Mouse (Mus musculus) intestine, embryonic 15.5 days (tissue): ENCODE measurements around the gene Marcks. TPM values are rescaled to one million over a fixed set of nuclear protein-coding genes. Genes with fewer than 3 reads are reported as not detected.

Experiments
- ATAC-seq: fragments of 200-750 bp; cut with Nextera tagmentation; 2 replicates; pipeline ENCODE4 v1.8.0; 2017; ENCODE audit warnings: moderate TSS enrichment, moderate library complexity
- H3K27ac ChIP-seq: fragments of 300-500 bp; sonication (generic); 2 replicates; pipeline ENCODE4 v1.5.1; 2015; ENCODE audit warnings: mild to moderate bottlenecking, inconsistent platforms
- H3K27me3 ChIP-seq: fragments of 300-500 bp; sonication (generic); replicated peaks from 2 replicates; pipeline ENCODE4 v1.6.1; 2015; ENCODE audit warnings: inconsistent platforms
- H3K36me3 ChIP-seq: fragments of 300-500 bp; sonication (generic); 2 replicates; pipeline ENCODE4 v1.6.1; 2015; ENCODE audit warnings: inconsistent platforms
- H3K4me1 ChIP-seq: fragments of 300-500 bp; sonication (generic); replicated peaks from 2 replicates; pipeline ENCODE4 v1.6.1; 2015; ENCODE audit warnings: inconsistent platforms
- H3K4me2 ChIP-seq: fragments of 300-500 bp; sonication (generic); replicated peaks from 2 replicates; pipeline ENCODE4 v1.6.1; 2015; ENCODE audit warnings: mild to moderate bottlenecking, inconsistent platforms
- H3K4me3 ChIP-seq: fragments of 300-500 bp; sonication (generic); replicated peaks from 2 replicates; pipeline ENCODE4 v1.5.1; 2015; ENCODE audit warnings: inconsistent platforms
- H3K9ac ChIP-seq: fragments of 300-500 bp; sonication (generic); 2 replicates; pipeline ENCODE4 v1.6.1; 2015; ENCODE audit warnings: inconsistent platforms
- H3K9me3 ChIP-seq: fragments of 300-500 bp; sonication (generic); 2 replicates; pipeline ENCODE4 v1.6.1; 2016; ENCODE audit warnings: inconsistent platforms
- whole genome bisulfite sequencing: fragments of 180-500 bp; shearing (Covaris S2); methylation state at CpG from one replicate; pipeline ENCODE4 v1.1.7; 2015; 5-methylcytosine and 5-hydroxymethylcytosine counted together
- polyA plus RNA-seq: library from polyadenylated mRNA; unstranded; fragments of >200 nt; fragmentation: Nextera tagmentation; extraction: Ambion mirVana; gene quantifications from 2 replicates; pipeline ENCODE4 v1.2.1, GENCODE M21; 2015

Marcks gene
- polyA plus RNA-seq, 1 experiment from 2014 or later: 91.5 TPM

DNA sequence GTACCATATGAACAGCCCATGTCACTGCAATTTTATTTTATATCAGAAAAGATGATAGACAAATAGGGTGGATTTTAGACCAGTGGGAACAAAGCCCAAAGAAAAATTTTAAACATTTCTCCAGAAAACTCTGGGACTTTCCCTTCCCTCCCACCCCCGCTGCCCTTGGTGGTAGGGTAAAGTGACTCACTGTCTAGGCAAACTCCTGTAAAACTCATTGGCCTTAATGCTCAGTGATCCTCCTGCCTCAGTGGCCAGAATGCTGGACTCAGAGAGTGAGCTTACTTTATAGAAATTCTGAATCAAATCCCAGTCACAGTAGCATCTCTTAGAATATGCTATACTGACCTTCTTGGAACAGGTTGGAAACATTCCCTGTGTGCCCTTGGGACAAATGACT is 6.7 kb upstream of the Marcks start:
- WGBS: 93% methylated on average over 1 of the region's 1 CpGs
- Histone ChIP-seq H3K4me1 (no peaks in the 10 kb centered on the region; the same call in 1 of the 2 replicates), H3K4me3 (no peak overlapping the region), H3K4me2 (no peak overlapping the region), H3K27ac (no peak overlapping the region), H3K36me3 (no peaks in the 10 kb centered on the region), H3K9ac (no peak overlapping the region), H3K27me3 (no peaks in the 10 kb centered on the region), H3K9me3 (no peaks in the 10 kb centered on the region)
- ATAC-seq: no peak

DNA sequence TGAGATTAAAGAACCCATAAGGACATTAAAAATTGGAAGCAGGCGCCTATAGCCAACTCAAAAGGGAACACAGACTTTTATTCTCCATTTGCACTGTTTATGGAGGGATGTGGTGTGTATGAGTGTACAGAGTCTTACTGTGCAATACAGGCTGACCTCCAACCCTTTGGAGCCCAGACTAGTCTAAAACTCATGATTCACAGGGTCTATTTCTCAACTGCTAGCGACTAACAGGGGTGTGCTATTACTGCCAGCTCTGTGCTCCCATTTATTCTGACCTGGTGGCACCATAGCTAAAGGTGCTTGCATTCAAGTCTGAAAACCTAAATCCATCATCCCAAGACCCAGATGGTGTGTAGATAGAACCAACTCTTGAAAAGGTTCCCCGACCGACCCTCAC is 2.9 kb upstream of the Marcks start:
- Histone ChIP-seq H3K9ac (0 out of 2 replicates have a peak overlapping the region, but pooled peaks have one; percentile 85), H3K4me3 (peak overlapping the region; percentile 65), H3K4me1 (no peaks in the 10 kb centered on the region; the same call in 1 of the 2 replicates), H3K27me3 (no peaks in the 10 kb centered on the region), H3K9me3 (no peaks in the 10 kb centered on the region), H3K4me2 (peak overlapping the region; percentile 85), H3K27ac (peak overlapping the region; percentile 95), H3K36me3 (no peaks in the 10 kb centered on the region)
- ATAC-seq: no peak
- 67% methylated on average over 4 of the region's 4 CpGs for WGBS

DNA sequence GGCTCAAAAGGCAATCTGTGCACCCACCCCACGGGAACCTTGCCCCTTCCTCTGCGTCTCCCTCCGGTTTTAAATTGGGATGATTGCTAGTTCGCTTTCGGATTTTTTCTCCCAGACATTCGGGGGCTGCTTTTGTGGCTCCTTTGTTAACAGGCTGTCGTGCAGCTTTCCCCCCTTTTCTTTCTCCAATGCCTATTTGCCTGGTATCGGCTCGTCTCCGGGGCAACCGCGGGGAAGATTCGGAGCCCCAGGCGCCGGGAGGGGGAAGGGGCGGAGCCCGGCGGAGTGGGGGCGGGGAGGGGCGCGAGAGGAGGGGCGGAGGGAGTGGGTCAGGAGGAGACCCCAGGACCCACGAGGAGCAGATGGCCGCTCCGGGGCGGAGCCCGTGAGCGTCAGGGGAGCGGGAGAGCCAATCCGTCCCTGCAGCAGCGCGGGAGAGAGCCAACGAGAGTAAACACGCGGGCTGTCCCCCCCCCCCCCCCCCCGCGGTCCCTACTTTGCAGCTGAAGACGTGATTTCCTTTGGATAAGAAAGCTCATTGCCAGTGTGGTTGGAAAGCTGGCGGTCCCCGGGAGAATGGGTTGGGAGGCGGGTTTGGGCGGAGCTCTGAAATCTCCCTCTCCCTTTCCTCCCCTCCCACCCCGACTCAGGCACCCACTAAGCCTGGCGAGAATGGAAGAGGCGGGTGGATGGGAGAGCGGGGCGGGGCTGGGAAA is 2.2 kb upstream of the Marcks start:
- ATAC-seq: peak; percentile 82
- Histone ChIP-seq H3K4me3 (peak overlapping the region; percentile 65), H3K4me2 (peak overlapping the region; percentile 85), H3K9me3 (no peaks in the 10 kb centered on the region), H3K27me3 (no peaks in the 10 kb centered on the region), H3K4me1 (no peaks in the 10 kb centered on the region; the same call in 1 of the 2 replicates), H3K36me3 (no peaks in the 10 kb centered on the region), H3K9ac (peak overlapping the region; percentile 85), H3K27ac (peak overlapping the region; percentile 95)
- under 1% methylated on average over 46 of the region's 47 CpGs for WGBS

- Histone ChIP-seq H3K27me3 (no peaks in the 10 kb centered on the region), H3K27ac (peak overlapping the region; percentile 95), H3K9ac (peak overlapping the region; percentile 85), H3K36me3 (no peaks in the 10 kb centered on the region), H3K4me3 (peak overlapping the region; percentile 65), H3K9me3 (no peaks in the 10 kb centered on the region), H3K4me1 (no peaks in the 10 kb centered on the region; the same call in 1 of the 2 replicates), H3K4me2 (peak overlapping the region; percentile 85)
- no peak for ATAC-seq
- under 1% methylated on average over 24 of the region's 24 CpGs for WGBS
These were observed 1.5 kb upstream of the Marcks start for GRCm38 (mm10) chr10:37140166-37140735.

- Histone ChIP-seq H3K4me3 (peak overlapping the region; percentile 65), H3K4me2 (peak overlapping the region; percentile 85), H3K9ac (peak overlapping the region; percentile 85), H3K9me3 (no peaks in the 10 kb centered on the region), H3K27me3 (no peaks in the 10 kb centered on the region), H3K4me1 (no peaks in the 10 kb centered on the region; the same call in 1 of the 2 replicates), H3K27ac (peak overlapping the region; percentile 95), H3K36me3 (no peaks in the 10 kb centered on the region)
- under 1% methylated on average over 26 of the region's 26 CpGs for WGBS
- no peak for ATAC-seq
These were observed 884 bp upstream of the Marcks start for GRCm38 (mm10) chr10:37139443-37140165.

- Histone ChIP-seq H3K4me1 (no peaks in the 10 kb centered on the region; the same call in 1 of the 2 replicates), H3K36me3 (no peaks in the 10 kb centered on the region), H3K9ac (peak overlapping the region; percentile 85), H3K9me3 (no peaks in the 10 kb centered on the region), H3K4me3 (peak overlapping the region; percentile 65), H3K27ac (peak overlapping the region; percentile 95), H3K27me3 (no peaks in the 10 kb centered on the region), H3K4me2 (peak overlapping the region; percentile 85)
- WGBS: under 1% methylated on average over 26 of the region's 26 CpGs
- no peak for ATAC-seq
These were observed 399 bp downstream of the Marcks start for GRCm38 (mm10) chr10:37138311-37138731.

GRCm38 (mm10) chr10:37137531-37138310 is 999 bp downstream of the Marcks start:
- Histone ChIP-seq H3K4me1 (no peaks in the 10 kb centered on the region; the same call in 1 of the 2 replicates), H3K27ac (peak overlapping the region; percentile 95), H3K9me3 (no peaks in the 10 kb centered on the region), H3K4me3 (peak overlapping the region; percentile 65), H3K27me3 (no peaks in the 10 kb centered on the region), H3K4me2 (peak overlapping the region; percentile 85), H3K9ac (peak overlapping the region; percentile 85), H3K36me3 (no peaks in the 10 kb centered on the region)
- WGBS: under 1% methylated on average over 24 of the region's 24 CpGs
- 0 out of 2 replicates have a peak, but pooled peaks have one; percentile 1 for ATAC-seq

GRCm38 (mm10) chr10:37136981-37137518 is 1.7 kb downstream of the Marcks start:
- H3K9me3 ChIP-seq: no peaks in the 10 kb centered on the region
- H3K4me3 ChIP-seq: peak overlapping the region; percentile 65
- no peaks in the 10 kb centered on the region for H3K36me3 ChIP-seq
- H3K27me3 ChIP-seq: no peaks in the 10 kb centered on the region
- peak overlapping the region; percentile 85 for H3K9ac ChIP-seq
- no peaks in the 10 kb centered on the region; the same call in 1 of the 2 replicates for H3K4me1 ChIP-seq
- under 1% methylated on average over 44 of the region's 49 CpGs for WGBS
- peak; percentile 86 for ATAC-seq
- H3K4me2 ChIP-seq: peak overlapping the region; percentile 85
- peak overlapping the region; percentile 95 for H3K27ac ChIP-seq

DNA sequence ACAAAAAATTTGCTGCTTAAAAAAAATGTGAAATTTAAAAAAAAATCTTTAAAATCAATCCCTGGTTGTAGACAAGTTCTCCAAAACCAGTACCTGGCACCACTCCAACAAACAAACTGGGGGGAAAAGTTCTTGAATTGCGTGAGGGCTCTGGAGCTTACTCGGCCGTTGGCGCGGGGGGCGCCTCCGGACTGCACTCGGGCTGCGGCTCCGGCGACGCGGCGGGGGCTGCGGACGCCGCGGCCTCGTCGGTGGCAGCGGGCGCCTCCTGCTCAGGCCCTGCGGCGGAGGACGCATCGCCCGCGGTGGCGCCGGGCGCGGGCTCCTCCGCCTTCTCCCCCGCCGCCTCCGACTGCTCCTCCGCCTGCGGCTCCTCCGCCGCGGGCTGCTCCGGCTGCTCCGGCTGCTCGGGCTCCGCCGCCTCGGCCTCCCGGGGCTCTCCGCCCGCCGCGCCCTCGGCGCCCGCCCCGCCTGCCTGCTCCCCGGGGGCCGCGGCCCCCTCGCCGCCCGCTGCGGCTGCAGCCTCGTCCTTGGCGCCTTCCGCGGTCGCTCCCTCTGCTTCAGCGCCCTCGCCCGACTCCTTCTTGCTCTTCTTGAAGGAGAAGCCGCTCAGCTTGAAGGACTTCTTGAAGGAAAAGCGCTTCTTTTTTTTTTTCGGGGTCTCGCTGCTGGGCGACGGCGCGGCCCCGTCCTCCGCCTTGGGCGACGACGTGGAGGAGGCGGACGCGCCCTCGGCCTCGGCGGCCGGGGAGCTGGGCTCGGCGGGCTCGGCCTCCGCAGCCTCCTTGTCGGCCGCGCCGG is 2.6 kb downstream of the Marcks start:
- Histone ChIP-seq H3K4me2 (peak overlapping the region; percentile 72), H3K36me3 (no peaks in the 10 kb centered on the region), H3K4me3 (peak overlapping the region; percentile 65), H3K9ac (peak overlapping the region; percentile 85), H3K9me3 (no peaks in the 10 kb centered on the region), H3K27ac (peak overlapping the region; percentile 95), H3K27me3 (no peaks in the 10 kb centered on the region), H3K4me1 (no peaks in the 10 kb centered on the region)
- peak; percentile 3 for ATAC-seq
- under 1% methylated on average over 87 of the region's 99 CpGs for WGBS

- 78% methylated on average over 4 of the region's 4 CpGs for WGBS
- no peak overlapping the region for H3K9ac ChIP-seq
- H3K4me1 ChIP-seq: no peaks in the 10 kb centered on the region
- ATAC-seq: no peak
- no peaks in the 10 kb centered on the region for H3K36me3 ChIP-seq
- H3K27ac ChIP-seq: no peak overlapping the region
- H3K9me3 ChIP-seq: no peaks in the 10 kb centered on the region
- no peak overlapping the region for H3K4me3 ChIP-seq
- no peaks in the 10 kb centered on the region for H3K27me3 ChIP-seq
- no peak overlapping the region for H3K4me2 ChIP-seq
These were observed 4.6 kb downstream of the Marcks start for GRCm38 (mm10) chr10:37133876-37134708.
